Mouse (Mus musculus): ENCODE measurements around the gene Gjb5.

The Gjb5 gene

DNA sequence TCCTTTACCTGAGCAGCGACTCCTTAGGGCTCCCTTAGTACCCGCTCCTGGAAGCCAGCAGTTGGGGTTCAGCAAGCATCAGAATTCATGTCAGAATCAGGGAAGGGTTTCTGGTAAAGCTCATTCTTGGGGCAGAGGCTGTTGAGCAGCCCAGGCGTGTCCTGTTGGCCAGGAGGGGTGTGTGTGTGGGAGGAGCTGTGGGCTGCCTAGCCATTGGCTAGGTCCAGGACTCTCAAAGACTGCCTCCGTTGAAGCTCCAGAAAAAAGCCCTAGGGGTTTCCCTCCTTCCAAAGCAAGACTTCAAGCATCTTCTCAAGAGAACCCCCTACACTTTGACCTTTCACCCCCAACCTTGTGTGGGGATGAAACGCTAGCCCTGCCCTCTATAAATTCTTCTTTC, at the start of gene Gjb5:
Gene Gjb5 (minus strand): TSS at position 164 of the 400 bp plus-strand sequence.
- no peak for DNase-seq (ENCODE audit: low spot score)

DNA sequence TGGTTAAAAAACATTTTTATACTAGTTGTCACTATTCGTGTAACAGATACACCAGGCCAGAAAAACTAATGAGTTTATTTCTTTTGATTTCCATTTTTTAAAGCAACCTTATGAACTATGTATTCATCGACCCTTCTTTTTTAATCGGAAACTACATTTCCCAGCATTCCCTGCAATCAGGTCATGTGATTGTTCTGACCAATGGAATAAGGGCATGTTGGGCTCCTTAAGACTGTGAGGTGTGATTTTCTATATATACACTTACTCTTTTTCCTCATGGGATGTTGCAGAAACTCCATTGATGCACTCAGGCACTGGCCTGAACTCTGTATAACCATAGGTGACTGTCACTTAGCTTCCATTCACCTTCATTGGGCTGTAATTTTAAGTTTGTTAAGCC, 44.6 kb upstream of the Gjb5 start:
- DNase-seq (ENCODE audit: low spot score), result no peak

DNA sequence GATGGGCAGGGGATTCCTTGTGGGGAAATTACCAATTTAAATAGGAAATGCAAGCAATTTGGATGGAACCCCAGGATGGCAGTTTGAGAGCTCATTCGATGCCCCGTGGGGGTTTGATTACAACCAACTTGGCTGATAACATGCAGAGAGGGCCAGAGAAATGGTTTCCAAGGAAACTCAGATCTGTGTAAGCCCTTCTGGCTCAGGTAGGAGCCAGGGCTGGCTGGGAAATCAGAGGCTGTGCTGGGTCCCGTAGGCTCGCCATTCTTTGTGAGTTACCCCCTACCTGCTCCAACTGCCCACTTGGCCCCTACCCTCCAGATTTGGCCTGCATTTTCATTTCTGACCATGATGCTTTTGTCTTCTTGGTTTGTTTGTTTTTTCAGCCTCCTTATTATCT, 44.2 kb upstream of the Gjb5 start:
- DNase-seq (ENCODE audit: low spot score), result no peak

DNA sequence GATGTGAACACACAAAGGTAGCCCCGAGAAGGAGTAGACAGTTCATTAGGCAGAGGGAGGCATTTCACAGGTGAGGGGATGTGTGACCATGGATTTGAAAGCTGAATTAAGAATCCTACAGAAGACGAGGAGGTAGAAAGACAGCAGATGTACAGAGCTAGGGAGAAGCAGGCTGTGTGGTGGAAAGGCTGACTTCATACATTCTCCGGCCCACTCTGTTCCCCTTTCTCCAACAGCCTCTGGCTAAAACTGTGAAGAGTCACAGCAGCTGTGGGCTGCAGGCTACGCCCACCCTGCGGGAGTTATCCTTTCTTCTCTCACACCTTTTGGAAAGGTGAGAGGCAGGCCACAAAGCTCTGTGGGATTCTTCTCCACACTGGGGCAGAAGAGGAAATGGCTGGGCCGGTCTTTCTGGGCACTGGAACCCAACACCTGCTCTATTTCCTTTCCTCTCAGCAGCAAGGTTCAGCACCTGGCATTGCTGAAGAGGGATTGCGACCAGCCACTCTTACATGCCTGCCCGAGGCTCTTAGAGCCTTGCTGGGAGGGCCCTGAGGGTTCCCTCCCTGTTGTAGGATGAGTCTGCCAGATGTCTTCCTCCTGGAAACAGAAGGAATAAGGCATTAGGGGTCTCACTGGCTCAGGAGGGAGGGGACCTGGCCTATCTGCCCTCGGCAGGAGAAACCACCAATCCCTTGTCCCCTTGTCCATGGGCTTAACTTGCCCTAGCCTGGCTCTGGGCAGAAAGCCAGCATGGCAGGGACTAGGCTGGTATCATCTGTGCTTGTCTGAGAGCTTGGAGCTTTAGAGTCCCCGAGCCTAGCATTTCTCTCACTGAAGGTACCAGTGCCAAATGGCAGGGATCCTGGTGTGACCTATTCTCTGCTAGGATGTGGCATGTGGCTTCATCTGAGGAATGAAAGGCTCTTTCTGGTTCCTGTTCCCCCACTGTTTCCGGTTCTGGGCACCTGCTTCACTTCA, 42.5 kb upstream of the Gjb5 start:
- DNase-seq (ENCODE audit: low spot score), result no peak

DNA sequence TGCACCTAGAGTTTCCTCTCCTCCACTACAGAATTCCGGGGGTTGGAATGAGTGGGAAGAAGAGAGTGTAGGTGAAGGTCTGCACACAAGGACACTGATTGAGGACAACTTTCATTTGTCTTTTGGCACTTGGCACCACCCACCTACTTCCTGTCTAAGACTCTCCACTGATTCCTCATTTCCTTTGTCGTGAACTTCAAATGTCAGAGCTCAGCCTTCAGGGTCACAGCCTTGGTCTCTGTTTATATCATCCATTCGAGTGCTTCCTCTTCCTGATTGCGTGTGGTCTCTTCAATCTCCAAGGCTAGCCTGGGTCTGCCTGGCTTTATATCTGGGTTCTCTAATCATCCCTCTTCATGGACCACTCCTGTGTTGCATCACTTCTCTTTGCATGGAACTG, 37.6 kb upstream of the Gjb5 start:
- no peak for DNase-seq (ENCODE audit: low spot score)

DNA sequence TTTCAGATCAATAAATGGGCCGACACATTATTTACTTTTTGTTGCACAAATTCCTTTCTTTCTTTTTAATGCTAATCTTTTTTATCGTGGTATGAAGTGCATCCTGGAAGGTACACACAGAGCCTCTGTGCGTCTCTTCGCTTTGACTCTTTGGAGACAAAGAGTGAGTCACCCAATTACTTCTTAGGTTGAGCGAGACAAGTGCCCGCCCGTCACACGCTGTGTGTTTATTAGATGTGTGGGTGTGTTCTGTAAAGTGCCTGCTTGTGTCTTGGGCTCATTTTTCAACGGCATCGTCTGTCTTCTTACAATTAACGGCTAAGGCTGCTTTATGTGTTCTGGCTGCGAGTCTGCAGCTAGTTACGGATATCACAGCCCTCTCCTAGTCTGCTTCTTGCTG, 31.7 kb upstream of the Gjb5 start:
- no peak for DNase-seq (ENCODE audit: low spot score)

DNA sequence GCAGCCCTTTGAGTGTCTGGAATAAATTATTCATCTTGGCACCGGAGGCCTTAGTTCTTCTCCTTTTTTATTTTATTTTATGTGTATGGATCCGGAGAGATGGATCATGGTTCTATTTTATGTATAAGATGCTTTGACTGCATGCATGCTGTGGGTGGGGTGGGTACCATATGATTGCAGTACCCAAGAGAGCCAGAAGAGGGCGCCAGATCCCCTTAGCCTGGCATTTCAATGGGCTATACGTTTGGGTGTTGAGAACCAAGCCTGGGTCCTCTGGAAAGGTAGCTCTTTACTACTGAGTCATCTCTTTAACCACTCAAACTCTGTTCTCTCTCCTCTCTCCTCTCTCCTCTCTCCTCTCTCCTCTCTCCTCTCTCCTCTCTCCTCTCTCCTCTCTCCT, 19.4 kb upstream of the Gjb5 start:
- no peak for DNase-seq (ENCODE audit: low spot score)

DNA sequence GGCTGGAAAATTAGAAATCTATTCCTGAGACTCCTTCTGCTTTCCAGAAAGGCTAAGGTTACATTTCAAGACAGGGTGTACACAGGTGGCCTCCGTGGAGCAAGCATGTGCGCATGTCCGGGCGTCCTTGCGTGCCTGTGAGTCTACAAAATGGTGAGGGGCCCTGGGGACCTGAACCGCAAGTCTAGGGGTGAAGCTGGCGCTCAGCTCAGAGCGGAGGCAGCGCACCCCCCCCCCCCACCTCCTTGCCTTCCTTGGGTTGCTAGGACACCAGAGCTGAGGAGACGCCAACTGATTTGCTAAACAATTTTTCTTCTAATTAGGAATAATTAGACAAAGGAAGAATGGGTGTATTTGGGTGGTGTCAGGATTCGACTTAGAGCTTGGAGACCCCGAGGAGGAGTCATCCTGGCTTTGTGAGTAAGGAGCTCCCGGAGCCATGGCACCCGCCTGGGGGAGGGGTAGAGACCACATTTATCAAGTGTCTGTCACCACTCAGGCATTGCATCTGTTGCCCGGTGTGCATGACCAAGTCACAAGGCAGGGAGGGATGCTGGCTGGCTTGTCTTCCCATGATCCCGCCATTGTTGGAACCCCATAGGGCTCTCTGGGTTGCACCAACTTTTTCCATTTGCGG, 17.7 kb upstream of the Gjb5 start:
- no peak for DNase-seq (ENCODE audit: low spot score)

DNA sequence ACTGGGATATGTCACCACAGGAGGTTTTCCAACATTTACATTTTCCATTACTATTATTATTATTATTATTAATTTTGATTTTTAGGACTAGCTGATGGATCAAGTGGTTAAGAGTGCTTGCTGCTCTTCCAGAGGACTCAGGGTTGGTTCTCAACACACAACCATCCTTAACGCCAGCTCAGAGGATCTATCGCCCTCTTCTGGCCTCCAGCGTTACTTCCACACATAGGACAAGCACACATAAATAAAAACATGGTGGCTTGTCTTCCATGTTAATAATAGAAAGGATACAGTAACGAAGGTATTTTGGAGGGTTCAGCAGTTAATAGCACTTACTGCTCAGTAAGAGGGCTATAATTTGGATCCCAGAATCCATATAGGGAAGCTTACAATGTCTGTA, 16.7 kb upstream of the Gjb5 start:
- DNase-seq (ENCODE audit: low spot score), result no peak

DNA sequence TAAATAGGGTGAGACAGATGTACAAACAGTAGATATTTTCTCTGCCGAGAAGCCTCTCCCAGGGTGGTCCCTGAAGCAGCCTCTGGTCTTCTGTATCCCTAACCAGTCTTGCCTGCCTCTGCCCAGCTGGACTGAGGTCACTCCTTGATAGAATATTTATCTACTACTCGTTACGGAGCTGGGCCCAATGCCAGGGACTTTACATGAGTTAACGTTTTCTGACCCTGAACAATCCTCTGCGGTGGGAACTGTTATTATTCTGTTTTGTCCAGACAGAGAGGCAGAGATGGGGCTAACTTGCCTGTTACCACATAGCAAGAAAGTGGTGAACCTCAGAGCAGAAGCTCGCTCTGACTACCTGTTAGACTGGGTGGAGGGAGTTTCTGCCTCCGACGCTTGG, 15.5 kb upstream of the Gjb5 start:
- DNase-seq (ENCODE audit: low spot score), result no peak

DNA sequence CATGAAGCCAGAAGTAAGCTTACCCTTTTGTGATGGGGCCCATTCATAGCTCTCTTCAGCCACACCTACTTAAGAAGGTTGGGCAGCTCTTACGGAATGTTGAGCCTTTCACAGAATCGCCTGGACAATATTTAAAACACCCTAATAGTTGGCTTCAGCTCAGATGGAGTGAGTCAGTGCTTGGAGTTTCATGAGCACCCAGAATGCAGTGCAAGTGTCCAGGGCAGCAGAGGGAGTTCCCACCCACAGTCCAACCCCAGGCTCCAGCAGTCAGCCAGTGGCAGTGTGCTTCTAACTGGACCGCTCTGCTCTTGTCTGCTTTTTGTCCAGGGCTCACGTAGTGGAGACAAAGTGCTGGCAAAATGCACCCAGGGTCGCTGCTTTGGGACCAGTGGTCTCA, 13.6 kb upstream of the Gjb5 start:
- no peak for DNase-seq (ENCODE audit: low spot score)

DNA sequence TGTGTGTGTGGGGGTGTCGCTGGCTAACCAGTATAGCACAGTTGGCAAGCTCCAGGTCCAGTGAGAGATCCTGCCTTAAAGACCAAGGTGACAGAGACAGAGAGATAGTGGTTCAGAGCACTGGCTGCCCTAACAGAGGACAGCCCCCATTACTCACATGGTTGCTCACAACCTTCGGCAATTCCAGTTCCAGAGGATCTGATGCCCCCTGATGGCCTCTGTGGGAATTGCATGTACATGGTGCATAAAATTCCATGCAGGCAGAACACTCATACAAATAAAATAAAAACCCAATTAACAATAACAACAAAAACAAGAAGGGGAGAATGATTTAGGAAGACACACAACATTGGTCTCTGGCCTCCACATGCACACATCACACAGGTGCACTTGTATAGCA, 12.5 kb upstream of the Gjb5 start:
- DNase-seq (ENCODE audit: low spot score), result no peak

DNA sequence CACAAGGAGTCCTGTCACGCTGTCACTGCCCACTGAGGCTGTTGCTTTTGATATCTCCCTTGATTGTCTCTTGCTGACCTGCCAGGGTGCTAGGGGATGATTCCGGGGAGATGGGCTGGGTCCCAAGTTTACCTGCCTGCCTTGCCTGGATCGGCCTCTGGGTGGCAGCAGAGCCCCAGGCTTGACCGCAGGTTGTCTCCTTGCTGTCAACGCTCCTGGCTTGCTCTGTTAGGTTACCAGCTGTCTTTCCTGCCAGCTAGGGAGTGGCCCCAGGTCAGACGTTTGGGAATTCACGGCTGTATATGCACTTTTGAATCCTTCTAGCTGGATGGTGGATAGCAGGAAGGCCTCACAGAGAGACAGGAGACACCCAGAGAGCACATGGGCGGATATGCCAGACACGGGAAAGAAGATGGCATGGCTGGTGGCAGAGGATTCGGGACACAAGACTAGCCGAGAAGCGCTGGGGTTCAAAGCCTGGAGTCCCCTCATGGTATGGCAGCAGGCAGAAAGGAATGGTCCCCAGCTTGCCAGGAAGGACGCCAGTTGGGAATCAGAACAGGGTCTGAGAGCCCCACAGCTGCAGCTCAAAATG, 10.5 kb upstream of the Gjb5 start:
- no peak for DNase-seq (ENCODE audit: low spot score)

DNA sequence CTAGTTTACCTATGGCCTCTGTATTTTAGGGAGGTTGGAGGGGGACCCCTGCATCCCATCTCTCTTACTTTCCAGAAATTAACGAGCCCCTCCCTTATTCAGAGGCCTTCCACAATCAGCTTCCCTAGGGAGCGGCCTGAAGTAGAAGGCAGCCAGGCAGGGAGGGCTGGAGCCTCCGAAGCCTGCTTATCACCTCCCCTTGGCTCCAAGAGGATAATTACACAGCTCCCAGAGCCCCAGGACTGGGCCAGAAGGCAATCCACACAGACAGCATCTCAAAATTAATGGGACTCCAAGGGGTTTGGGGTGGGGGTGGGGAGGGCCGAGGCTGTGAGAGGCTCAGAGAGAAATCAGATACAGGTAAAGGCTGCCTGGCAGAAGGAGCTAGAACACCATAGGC, 7.9 kb upstream of the Gjb5 start:
- no peak for DNase-seq (ENCODE audit: low spot score)

DNA sequence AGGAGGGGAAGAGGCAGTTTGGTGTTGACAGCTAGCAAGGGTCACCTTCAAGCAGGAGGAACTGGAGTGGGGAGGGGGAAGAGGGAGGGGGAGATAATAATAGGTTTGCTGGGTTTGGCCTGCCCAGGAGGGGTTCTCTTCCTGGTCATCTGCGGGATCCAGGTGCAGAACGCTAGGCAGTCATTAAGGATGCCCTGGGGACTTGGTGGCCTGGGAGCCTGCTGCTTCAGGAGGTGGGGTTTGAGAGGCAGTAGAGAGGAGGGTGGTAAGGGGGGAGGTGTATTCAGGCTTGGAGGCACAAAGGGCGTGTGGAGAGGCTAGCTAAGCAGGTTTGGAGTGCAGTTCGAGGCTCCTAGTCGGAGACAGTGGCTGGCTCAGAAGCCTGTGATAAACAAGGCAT, 7.5 kb upstream of the Gjb5 start:
- DNase-seq (ENCODE audit: low spot score), result no peak

DNA sequence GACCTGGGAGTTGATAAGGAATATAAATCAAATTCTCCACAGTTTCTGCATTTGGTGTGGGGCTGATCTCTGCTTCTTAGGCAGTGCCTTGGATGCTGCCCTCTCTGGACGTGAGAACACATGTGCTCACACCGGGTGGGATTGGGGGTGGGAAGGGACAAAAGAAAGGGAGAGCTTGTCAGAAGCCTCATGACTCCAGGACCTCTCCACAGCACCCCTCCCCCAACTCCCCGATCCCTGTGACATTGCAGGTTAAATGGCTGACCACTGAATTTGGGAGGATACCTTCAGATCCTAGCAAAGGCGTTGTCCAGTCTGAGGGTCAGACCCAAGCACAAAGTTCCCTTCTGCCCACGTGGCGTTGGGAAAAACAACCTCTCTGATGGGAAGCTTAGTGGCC, 6.5 kb upstream of the Gjb5 start:
- no peak for DNase-seq (ENCODE audit: low spot score)

DNA sequence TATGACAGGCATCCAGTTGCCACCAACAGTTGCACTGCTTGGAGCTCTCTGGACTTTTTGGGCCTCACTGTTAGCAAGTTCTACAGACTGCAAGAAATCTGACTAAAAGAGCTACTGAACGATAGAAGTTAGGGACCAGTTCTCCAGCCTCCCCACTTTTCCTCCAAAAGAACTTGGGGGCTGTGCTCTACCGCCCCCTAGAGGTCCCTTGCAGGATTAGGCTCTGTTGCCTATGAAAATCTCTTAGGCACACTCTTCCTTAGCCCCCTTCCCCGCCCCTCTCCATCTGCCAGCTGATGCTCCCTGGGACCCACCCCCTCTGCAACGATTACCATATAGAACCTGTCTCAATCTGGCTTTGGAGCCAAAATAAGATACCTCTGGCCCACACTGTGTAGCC, 5.3 kb upstream of the Gjb5 start:
- no peak for DNase-seq (ENCODE audit: low spot score)

DNA sequence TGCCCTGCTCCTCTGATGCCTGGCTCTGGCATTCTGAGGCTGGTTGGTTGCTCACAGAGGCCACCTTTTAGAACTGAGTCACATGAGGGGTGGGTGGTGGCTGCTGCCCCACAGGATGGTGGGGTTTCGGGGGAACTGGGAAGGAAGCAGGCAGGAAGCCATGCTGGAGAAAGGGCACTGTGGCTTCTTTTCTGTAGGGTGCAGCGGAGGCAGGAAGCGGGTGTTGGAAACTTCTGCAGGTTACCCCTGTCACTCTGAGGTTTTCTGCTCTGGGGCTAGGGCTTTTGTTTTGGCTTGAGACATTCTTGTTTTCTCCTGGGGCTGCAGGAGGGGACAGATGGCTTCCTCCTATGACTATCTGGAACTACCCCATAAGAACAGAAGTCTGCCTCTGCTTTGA, 4.5 kb upstream of the Gjb5 start:
- no peak for DNase-seq (ENCODE audit: low spot score)

DNA sequence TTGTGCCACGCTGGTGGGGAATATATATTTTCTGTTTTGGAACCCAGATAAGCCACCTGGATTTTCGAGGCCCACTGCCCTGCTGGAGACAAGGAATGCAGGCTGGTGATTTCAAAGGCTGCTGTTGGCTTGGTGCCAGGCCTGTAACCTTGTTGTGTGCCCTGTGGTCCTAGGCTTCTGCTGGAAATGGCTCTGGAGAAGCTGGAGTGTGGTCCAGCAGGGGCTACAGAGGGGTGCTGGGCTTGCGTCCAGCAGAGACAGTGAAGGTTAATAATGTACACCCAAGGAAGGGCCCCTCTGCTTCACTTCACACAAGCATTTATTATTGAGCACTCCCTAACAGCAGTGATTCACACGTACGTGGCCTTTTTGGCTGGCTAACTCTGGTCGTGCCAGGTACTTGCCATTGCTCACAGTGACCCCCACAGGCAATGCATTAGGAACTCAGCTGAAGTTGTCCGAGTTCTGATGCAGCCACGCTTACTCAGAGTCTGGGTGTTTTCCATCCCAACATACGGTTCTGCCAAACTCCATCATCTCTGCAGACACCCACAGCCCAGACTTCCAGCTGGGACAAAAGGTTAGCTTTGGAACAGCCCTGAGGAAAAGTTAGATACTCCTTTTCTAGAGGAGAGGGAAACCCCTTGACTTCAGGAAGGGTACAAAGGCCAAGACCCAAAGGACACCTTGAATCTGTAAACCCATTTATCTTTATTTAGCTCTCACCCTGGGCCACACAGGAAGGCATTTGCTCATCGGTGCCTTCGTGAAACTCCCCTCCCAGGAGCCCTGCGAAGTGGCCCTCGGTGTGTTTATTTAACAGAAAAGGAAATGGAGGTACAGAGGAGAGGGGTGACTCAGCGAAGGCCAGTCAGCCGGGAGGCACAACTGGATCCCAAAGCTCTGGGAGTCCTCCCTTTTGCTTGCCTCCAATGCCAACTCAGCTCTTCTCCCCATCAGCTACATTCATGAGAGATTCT, 3.2 kb downstream of the Gjb5 start:
- no peak for DNase-seq (ENCODE audit: low spot score)

DNA sequence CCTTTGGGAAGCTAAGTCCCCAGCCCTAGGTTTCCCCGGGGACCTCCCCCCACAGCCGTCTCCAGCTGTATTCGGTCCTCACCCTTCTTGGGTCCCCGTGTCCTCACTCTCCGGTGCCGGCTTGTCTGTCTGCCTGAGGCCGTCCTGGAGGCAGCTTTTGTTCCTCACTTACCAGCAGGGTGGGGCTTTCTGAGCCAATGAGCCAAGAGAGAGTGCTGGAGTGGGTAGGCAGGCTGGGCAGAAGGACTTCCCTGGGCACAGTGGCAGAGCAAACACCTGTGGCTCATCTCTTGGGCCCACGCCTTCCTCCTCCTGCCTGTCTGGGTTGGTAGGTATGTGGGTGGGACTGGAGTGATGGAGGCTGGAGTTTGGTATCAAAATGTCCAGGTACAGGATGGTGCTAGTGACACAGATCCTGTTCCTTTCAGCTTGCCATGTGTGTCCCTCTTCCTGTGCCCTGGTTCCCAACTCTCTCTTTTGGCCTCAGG, 4.0 kb downstream of the Gjb5 start, which contains the start of gene Gjb4:
Gene Gjb4 (minus strand): TSS at position 131 of the 488 bp plus-strand sequence.
- no peak for DNase-seq (ENCODE audit: low spot score)

DNA sequence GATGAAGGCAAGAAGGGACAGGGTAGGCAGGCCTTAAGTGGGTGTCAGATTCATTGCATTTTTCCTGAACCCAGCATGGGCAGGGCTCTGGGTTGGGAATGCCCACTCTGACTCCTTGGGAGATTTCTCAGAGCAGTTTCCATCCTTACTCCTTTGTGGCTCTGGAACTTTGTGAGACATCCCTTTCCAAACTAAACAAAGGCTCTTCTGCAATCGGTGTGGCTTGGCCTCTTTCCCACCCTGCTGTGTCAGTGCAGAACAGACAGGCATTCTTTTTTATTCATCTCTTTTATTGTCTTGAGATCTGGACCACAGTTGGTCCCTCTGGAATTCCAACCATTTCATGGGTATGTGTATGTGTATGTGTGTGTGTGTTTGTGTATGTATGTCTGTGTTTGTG, 5.4 kb downstream of the Gjb5 start:
- DNase-seq (ENCODE audit: low spot score), result no peak

Measured in T-cell, adult 2 months (primary cell).